Mouse (Mus musculus) kidney, postnatal 14 days (tissue): ENCODE measurements around the gene Fscn2.

Experiments used
- DNase-seq: peaks from one replicate; pipeline ENCODE4 v3.0.0; 2022; ENCODE audit warnings: mixed read lengths

Gene Fscn2

GRCm38 (mm10) chr11:120360755-120361154 lies 579 bp upstream of the Fscn2 start:
- DNase-seq: no peak

- DNase-seq: no peak
These were observed 1.6 kb downstream of the Fscn2 start for GRCm38 (mm10) chr11:120362891-120363290.

GRCm38 (mm10) chr11:120366443-120367027 lies 5.2 kb downstream of the Fscn2 start:
- no peak for DNase-seq

GRCm38 (mm10) chr11:120369656-120370055 lies 8.3 kb downstream of the Fscn2 start:
- peak; percentile 81 for DNase-seq

- no peak for DNase-seq
These were observed 11.7 kb downstream of the Fscn2 start for GRCm38 (mm10) chr11:120373025-120373424.

- peak; percentile 44 for DNase-seq
These were observed 12.7 kb downstream of the Fscn2 start for GRCm38 (mm10) chr11:120373820-120374586.

GRCm38 (mm10) chr11:120375324-120375723 lies 14.0 kb downstream of the Fscn2 start:
- no peak for DNase-seq

- no peak for DNase-seq
These were observed 15.2 kb downstream of the Fscn2 start for GRCm38 (mm10) chr11:120376302-120377160.

GRCm38 (mm10) chr11:120377337-120377736 lies 16.0 kb downstream of the Fscn2 start:
- DNase-seq: no peak

GRCm38 (mm10) chr11:120378031-120378610 lies 16.8 kb downstream of the Fscn2 start:
- peak; percentile 83 for DNase-seq

GRCm38 (mm10) chr11:120378611-120379540 lies 17.5 kb downstream of the Fscn2 start, which contains the start of gene Faap100:
Gene Faap100 (minus strand): TSS chr11:120378764.
- peak; percentile 95 for DNase-seq

- no peak for DNase-seq
These were observed 18.9 kb downstream of the Fscn2 start for GRCm38 (mm10) chr11:120380271-120380670.

GRCm38 (mm10) chr11:120381157-120381556 lies 19.8 kb downstream of the Fscn2 start:
- DNase-seq: no peak

- no peak for DNase-seq
These were observed 21.2 kb downstream of the Fscn2 start for GRCm38 (mm10) chr11:120382509-120382908.

GRCm38 (mm10) chr11:120386632-120387031 lies 25.3 kb downstream of the Fscn2 start:
- no peak for DNase-seq

- DNase-seq: no peak
These were observed 25.8 kb downstream of the Fscn2 start for GRCm38 (mm10) chr11:120387157-120387556.

GRCm38 (mm10) chr11:120388580-120388979 lies 27.2 kb downstream of the Fscn2 start:
- DNase-seq: no peak

GRCm38 (mm10) chr11:120395661-120396060 lies 34.3 kb downstream of the Fscn2 start:
- DNase-seq: no peak

GRCm38 (mm10) chr11:120397602-120398001 lies 36.3 kb downstream of the Fscn2 start:
- DNase-seq: no peak

- no peak for DNase-seq
These were observed 38.0 kb downstream of the Fscn2 start for GRCm38 (mm10) chr11:120399319-120399718.

- DNase-seq: no peak
These were observed 43.5 kb downstream of the Fscn2 start for GRCm38 (mm10) chr11:120404814-120405213.

GRCm38 (mm10) chr11:120405867-120406266 lies 44.5 kb downstream of the Fscn2 start:
- DNase-seq: no peak
